Mouse (Mus musculus): ENCODE data around the gene Cks1b.

- TF ChIP-seq GATA1 (IDR thresholded peaks at IDR 0.05; ENCODE audit: low read length) (no peak), TAL1 (IDR thresholded peaks at IDR 0.05; ENCODE audit: low read length) (no peak)
Observed at GRCm38 (mm10) chr3:89424416-89425140, 6.4 kb upstream of the Cks1b start.

Data from erythroblast, embryonic 14.5 days (primary cell).